Mouse (Mus musculus): Measurements from ENCODE around the gene Trim15. TPM values are rescaled to one million over a fixed set of nuclear protein-coding genes. Genes with fewer than 3 reads are reported as not detected.

Trim15 gene
- total and polyA plus RNA-seq, 3 experiments: 0.07 TPM; not detected in 2

GRCm38 (mm10) chr17:36909802-36910201 is 42.8 kb upstream of the Trim15 start:
- peaks cover 4% of the 10 kb centered on the region in 2 experiments for H3K27me3 ChIP-seq (ENCODE audit: control insufficient read depth in 1 of 2, insufficient read depth in 2 of 2, low read length in 2 of 2)
- no peaks in the 10 kb centered on the region for H3K36me3 ChIP-seq (ENCODE audit: control insufficient read depth in 1 of 2, insufficient read depth in 2 of 2, low read length in 2 of 2)
- H3K9me3 ChIP-seq (replicated peaks; ENCODE audit: insufficient read depth, low read length): no peaks in the 10 kb centered on the region
- peak; percentile 27 for DNase-seq (ENCODE audit: low read depth, low spot score)
- no peak for TF ChIP-seq MEF2A (IDR thresholded peaks at IDR 0.05; ENCODE audit: extremely low read depth, insufficient replicate concordance, low read depth, low read length, poor library complexity, severe bottlenecking)
- no peak for TF ChIP-seq E2F4 (IDR thresholded peaks at IDR 0.05; ENCODE audit: borderline replicate concordance, low read depth, low read length)
- no peak for TF ChIP-seq JUND (IDR thresholded peaks at IDR 0.05; ENCODE audit: low read depth, low read length)
- TF ChIP-seq EP300 (IDR thresholded peaks at IDR 0.05; ENCODE audit: low read depth in 1 of 2, low read length in 2 of 2): no peak
- no peak for TF ChIP-seq SMC3 (IDR thresholded peaks at IDR 0.05; ENCODE audit: low read depth, low read length)
- TF ChIP-seq HCFC1 (IDR thresholded peaks at IDR 0.05; ENCODE audit: low read depth, low read length): no peak
- TF ChIP-seq SIN3A (IDR thresholded peaks at IDR 0.05; ENCODE audit: low read length): no peak
- TF ChIP-seq ELF1 (IDR thresholded peaks at IDR 0.05; ENCODE audit: low read depth, low read length): no peak
- TF ChIP-seq RCOR1 (IDR thresholded peaks at IDR 0.05; ENCODE audit: low read depth, low read length): no peak
- no peak for TF ChIP-seq BHLHE40 (IDR thresholded peaks at IDR 0.05; ENCODE audit: borderline replicate concordance, low read depth, low read length)
- TF ChIP-seq ZC3H11A (IDR thresholded peaks at IDR 0.05; ENCODE audit: low read depth, low read length): no peak
- no peak for TF ChIP-seq MAFK (IDR thresholded peaks at IDR 0.05; ENCODE audit: borderline replicate concordance, low read depth, low read length)
- no peak for TF ChIP-seq TBP (IDR thresholded peaks at IDR 0.05; ENCODE audit: low read depth, low read length)
- no peak for TF ChIP-seq CTCF (IDR thresholded peaks at IDR 0.05 in 2 of 3, conservative IDR thresholded peaks at IDR 0.05 in 1 of 3; ENCODE audit: control insufficient read depth in 1 of 3, insufficient read depth in 1 of 3, low read depth in 2 of 3, low read length in 3 of 3, poor library complexity in 1 of 3, severe bottlenecking in 1 of 3)
- no peak for TF ChIP-seq ZMIZ1 (IDR thresholded peaks at IDR 0.05; ENCODE audit: low read depth, low read length)
- no peak for TF ChIP-seq ZKSCAN1 (IDR thresholded peaks at IDR 0.05; ENCODE audit: low read depth, low read length)
- no peak overlapping the region for H3K27ac ChIP-seq (ENCODE audit: control insufficient read depth, low read depth, low read length)
- no peak overlapping the region for H3K4me3 ChIP-seq (ENCODE audit: control insufficient read depth in 1 of 2, insufficient read depth in 1 of 2, low read depth in 2 of 2, low read length in 2 of 2)
- no peak overlapping the region for H3K9ac ChIP-seq (ENCODE audit: control insufficient read depth, low read depth, low read length, poor library complexity, severe bottlenecking)
- H3K4me1 ChIP-seq (ENCODE audit: control insufficient read depth in 1 of 2, insufficient read depth in 2 of 2, low read length in 2 of 2): no peaks in the 10 kb centered on the region
- no peaks in the 10 kb centered on the region for H3K79me2 ChIP-seq (ENCODE audit: control insufficient read depth, insufficient read depth, low read length, poor library complexity)

DNA sequence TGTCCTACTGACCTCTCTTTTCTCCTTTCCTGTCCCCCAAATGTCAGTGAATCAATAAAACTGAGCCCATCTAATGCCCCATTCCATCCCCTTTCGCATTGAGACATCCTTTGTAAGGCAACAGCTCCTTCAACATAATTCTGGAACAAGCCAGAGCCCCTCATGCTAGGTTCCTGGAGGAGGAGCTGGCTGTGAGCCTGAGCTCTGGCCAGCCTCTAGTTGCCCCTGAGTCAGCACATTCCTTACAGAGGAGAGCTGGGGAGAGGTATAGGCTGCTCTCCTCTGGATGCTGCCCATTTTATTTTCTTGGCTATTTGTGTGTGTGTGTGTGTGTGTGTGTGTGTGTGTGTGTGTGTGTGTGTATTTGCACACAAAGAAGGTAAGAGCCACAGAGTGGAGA is 41.2 kb upstream of the Trim15 start:
- no peaks in the 10 kb centered on the region for H3K79me2 ChIP-seq (ENCODE audit: control insufficient read depth, insufficient read depth, low read length, poor library complexity)
- no peak overlapping the region for H3K27ac ChIP-seq (ENCODE audit: control insufficient read depth, low read depth, low read length)
- TF ChIP-seq POLR2AphosphoS5 (IDR thresholded peaks at IDR 0.05; ENCODE audit: borderline replicate concordance, low read depth, low read length): no peak
- TF ChIP-seq NELFE (IDR thresholded peaks at IDR 0.05; ENCODE audit: low read depth, low read length): no peak
- no peak for TF ChIP-seq MXI1 (IDR thresholded peaks at IDR 0.05; ENCODE audit: low read depth, low read length)
- no peak for TF ChIP-seq TAL1 (IDR thresholded peaks at IDR 0.05; ENCODE audit: low read length)
- no peak for TF ChIP-seq POLR2A (IDR thresholded peaks at IDR 0.05; ENCODE audit: control insufficient read depth in 1 of 2, insufficient read depth in 1 of 2, low read depth in 1 of 2, low read length in 2 of 2, poor library complexity in 1 of 2)
- no peak for TF ChIP-seq USF1 (IDR thresholded peaks at IDR 0.05; ENCODE audit: low read depth, low read length)
- no peak for TF ChIP-seq TCF12 (IDR thresholded peaks at IDR 0.05; ENCODE audit: low read depth, low read length)
- no peak for TF ChIP-seq MEF2A (IDR thresholded peaks at IDR 0.05; ENCODE audit: extremely low read depth, insufficient replicate concordance, low read depth, low read length, poor library complexity, severe bottlenecking)
- no peak for TF ChIP-seq E2F4 (IDR thresholded peaks at IDR 0.05; ENCODE audit: borderline replicate concordance, low read depth, low read length)
- TF ChIP-seq CHD1 (IDR thresholded peaks at IDR 0.05; ENCODE audit: low read depth, low read length): no peak
- no peak for TF ChIP-seq ZNF384 (IDR thresholded peaks at IDR 0.05; ENCODE audit: low read depth, low read length)
- TF ChIP-seq TBP (IDR thresholded peaks at IDR 0.05; ENCODE audit: low read depth, low read length): no peak
- H3K4me1 ChIP-seq (ENCODE audit: control insufficient read depth in 1 of 2, insufficient read depth in 2 of 2, low read length in 2 of 2): no peaks in the 10 kb centered on the region
- no peak for DNase-seq (ENCODE audit: low read depth, low spot score)
- H3K36me3 ChIP-seq (ENCODE audit: control insufficient read depth in 1 of 2, insufficient read depth in 2 of 2, low read length in 2 of 2): no peaks in the 10 kb centered on the region
- H3K9ac ChIP-seq (ENCODE audit: control insufficient read depth, low read depth, low read length, poor library complexity, severe bottlenecking): no peak overlapping the region
- H3K9me3 ChIP-seq (replicated peaks; ENCODE audit: insufficient read depth, low read length): no peaks in the 10 kb centered on the region
- no peak overlapping the region for H3K4me3 ChIP-seq (ENCODE audit: control insufficient read depth in 1 of 2, insufficient read depth in 1 of 2, low read depth in 2 of 2, low read length in 2 of 2)
- H3K27me3 ChIP-seq (ENCODE audit: control insufficient read depth in 1 of 2, insufficient read depth in 2 of 2, low read length in 2 of 2): peaks cover 4% of the 10 kb centered on the region in 2 experiments
